Mouse (Mus musculus): ENCODE results near the gene 1700088E04Rik.

Gene 1700088E04Rik

DNA sequence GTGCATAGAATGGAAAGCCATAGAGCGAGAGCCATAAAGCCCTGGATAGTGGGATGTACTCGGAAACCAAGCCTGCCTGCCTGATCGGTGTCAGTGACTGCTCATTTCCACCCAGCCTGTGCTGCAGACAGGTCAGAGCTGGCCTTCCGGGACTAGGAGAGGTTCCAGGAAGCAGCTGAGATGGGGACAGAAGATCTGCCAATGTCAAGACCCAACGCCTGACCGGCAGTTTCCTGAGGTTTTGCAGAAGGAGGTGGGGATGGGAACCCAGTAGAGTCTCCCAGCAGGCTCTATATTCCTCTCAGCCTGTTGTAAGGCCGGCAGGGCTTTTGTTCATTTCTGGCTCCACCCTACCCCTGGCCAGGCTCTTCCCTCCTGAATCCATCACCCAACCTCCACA is 42.2 kb downstream of the 1700088E04Rik start:
- 67% methylated on average over 7 of the region's 7 CpGs for WGBS

- WGBS, result 66% methylated on average over 5 of the region's 5 CpGs
These were observed 42.8 kb downstream of the 1700088E04Rik start for GRCm38 (mm10) chr15:79098220-79098619.

DNA sequence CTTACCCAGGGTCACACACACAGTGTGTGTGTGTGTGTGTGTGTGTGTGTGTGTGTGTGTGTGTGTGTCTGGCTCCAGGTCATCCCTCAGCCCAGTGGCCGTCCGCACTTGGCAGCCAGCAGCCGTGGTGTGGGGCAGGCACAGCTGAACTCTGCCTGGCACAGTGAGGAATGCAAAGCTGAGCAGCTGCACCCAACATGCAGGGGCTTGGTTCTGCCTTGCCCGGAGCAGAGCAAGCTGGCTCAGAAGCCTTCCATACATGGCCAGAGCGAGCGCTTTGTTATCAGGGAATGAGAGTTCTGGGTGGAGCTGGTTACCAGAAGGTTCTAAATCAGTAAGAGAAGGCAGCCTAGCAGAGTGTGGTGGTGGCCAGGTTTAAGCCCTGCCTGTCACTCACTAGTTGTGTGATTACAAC is 43.4 kb downstream of the 1700088E04Rik start:
- 42% methylated on average over 6 of the region's 6 CpGs for WGBS

- WGBS, result 27% methylated on average over 2 of the region's 2 CpGs
These were observed 43.9 kb downstream of the 1700088E04Rik start for GRCm38 (mm10) chr15:79097135-79097534.

- 69% methylated on average over 3 of the region's 3 CpGs for WGBS
These were observed 44.5 kb downstream of the 1700088E04Rik start for GRCm38 (mm10) chr15:79096556-79096955.

DNA sequence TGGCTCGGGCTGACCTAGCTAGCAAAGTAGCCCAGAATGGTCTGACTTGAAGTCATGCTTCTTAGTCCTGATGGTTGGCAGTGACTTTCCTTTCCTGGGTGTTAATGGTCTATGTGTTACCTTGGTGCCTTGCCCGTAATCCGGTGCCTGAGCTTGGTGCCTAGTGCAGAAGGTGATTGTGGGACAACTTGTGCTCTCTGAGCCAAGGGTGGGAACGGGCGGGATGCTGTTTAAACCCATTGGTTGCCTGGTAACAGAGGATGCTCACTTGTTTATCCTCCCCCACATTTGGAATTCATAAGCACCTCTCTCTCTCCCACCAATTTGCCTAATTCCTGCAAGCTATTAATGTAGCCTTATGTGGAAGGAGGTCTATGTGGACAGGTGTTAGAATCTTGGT is 45.6 kb downstream of the 1700088E04Rik start:
- WGBS, result 78% methylated on average over 5 of the region's 5 CpGs

- WGBS, result 51% methylated on average over 7 of the region's 7 CpGs
These were observed 47.8 kb downstream of the 1700088E04Rik start for GRCm38 (mm10) chr15:79093083-79093839.

DNA sequence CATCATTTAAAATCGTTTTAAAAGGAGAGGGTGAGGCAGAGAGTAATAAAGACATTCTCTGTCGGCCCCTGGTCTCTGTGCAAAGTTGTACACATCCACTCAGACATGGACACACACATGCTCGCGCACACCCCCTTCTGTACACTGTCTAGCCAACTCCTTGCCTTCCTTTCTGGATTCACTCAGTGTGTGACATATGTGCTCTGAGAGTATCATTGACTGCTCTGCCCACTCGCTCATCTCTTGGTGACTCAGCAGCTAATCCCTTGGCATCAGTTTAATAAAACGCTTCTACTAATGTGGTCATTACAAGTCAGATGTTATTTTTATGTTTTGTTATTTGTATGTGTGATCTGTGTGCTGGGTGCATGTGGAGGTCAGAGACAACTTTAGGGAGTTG is 48.8 kb downstream of the 1700088E04Rik start:
- WGBS, result 62% methylated on average over 6 of the region's 6 CpGs

- WGBS, result 97% methylated on average over 7 of the region's 7 CpGs
These were observed 61.5 kb downstream of the 1700088E04Rik start for GRCm38 (mm10) chr15:79079567-79079966.

All from cerebral cortex, adult 2 months (tissue).